Mouse (Mus musculus) embryonic stem cell, embryonic (primary cell): ENCODE measurements at regions not wholly inside any gene's neighbourhood (a gene's known extent, or its start where the extent isn't known, plus 50 kb on each side); places are given as distances from the start of the nearest gene placed in this dataset.

Experiments
- CTCF ChIA-PET, 4 experiments: fragments of 300-600 bp in 2 of 4; fragments of 350-600 bp in 2 of 4; sonication (Branson Sonifier 250); formaldehyde crosslinking; loops; one replicate each; lab custom pipeline; 2022; ENCODE audit warnings: inconsistent platforms in 2 of 4; lab: Charles Lee
- POLR2A ChIA-PET, 4 experiments: fragments of 300-600 bp in 2 of 4; fragments of 350-600 bp in 2 of 4; sonication (Branson Sonifier 250); formaldehyde crosslinking; loops; one replicate each; lab custom pipeline; 2022; ENCODE audit warnings: antibody characterized with exemption in 4 of 4, inconsistent platforms in 1 of 4; lab: Charles Lee

- POLR2A ChIA-PET = interaction anchor here in 1 of 4 experiments (0.6 kb wide), 1 partner anchor 45 kb away, joined by 3 read pairs; no protein-coding TSS in a partner anchor
- CTCF ChIA-PET = no interaction called here
These were observed 79.6 kb upstream of the Cd93 start for GRCm38 (mm10) chr2:148522936-148523335.

- ChIA-PET CTCF (no interaction called here), POLR2A (interaction anchor here in 1 of 4 experiments (0.6 kb wide), 1 partner anchor 44 kb away, joined by 3 read pairs; no protein-coding TSS in a partner anchor)
These were observed 78.7 kb upstream of the Cd93 start for GRCm38 (mm10) chr2:148521966-148522575.

GRCm38 (mm10) chr2:148520291-148520690 lies 76.9 kb upstream of the Cd93 start:
- ChIA-PET CTCF (no interaction called here), POLR2A (no interaction called here)

- POLR2A ChIA-PET = no interaction called here
- CTCF ChIA-PET = no interaction called here
These were observed 76.4 kb upstream of the Cd93 start for GRCm38 (mm10) chr2:148519689-148520290.

- ChIA-PET CTCF (no interaction called here), POLR2A (no interaction called here)
These were observed 74.5 kb upstream of the Cd93 start for GRCm38 (mm10) chr2:148517906-148518305.

GRCm38 (mm10) chr2:148510008-148510681 lies 66.8 kb upstream of the Cd93 start:
- CTCF ChIA-PET = interaction anchor here in 1 of 4 experiments (0.6 kb wide), 1 partner anchor 234 kb away, joined by 4 read pairs; no protein-coding TSS in a partner anchor
- POLR2A ChIA-PET = interaction anchor here in 1 of 4 experiments (1.0 kb wide), 1 partner anchor 11 kb away, joined by 4 read pairs; no protein-coding TSS in a partner anchor

GRCm38 (mm10) chr2:148509357-148509756 lies 66.0 kb upstream of the Cd93 start:
- ChIA-PET CTCF (no interaction called here), POLR2A (interaction anchor here in 1 of 4 experiments (1.0 kb wide), 1 partner anchor 10 kb away, joined by 4 read pairs; no protein-coding TSS in a partner anchor)

GRCm38 (mm10) chr2:148507523-148507922 lies 64.2 kb upstream of the Cd93 start:
- POLR2A ChIA-PET = no interaction called here
- CTCF ChIA-PET = no interaction called here

GRCm38 (mm10) chr2:148506966-148507365 lies 63.6 kb upstream of the Cd93 start:
- ChIA-PET CTCF (no interaction called here), POLR2A (no interaction called here)

- ChIA-PET CTCF (interaction anchor here in 1 of 4 experiments (0.6 kb wide), 1 partner anchor 21 kb away, joined by 4 read pairs; no protein-coding TSS in a partner anchor), POLR2A (no interaction called here)
These were observed 62.3 kb upstream of the Cd93 start for GRCm38 (mm10) chr2:148505651-148506050.

- CTCF ChIA-PET = no interaction called here
These were observed 59.9 kb upstream of the Cd93 start for GRCm38 (mm10) chr2:148503143-148503854.

GRCm38 (mm10) chr2:148502321-148502720 lies 59.0 kb upstream of the Cd93 start:
- CTCF ChIA-PET = no interaction called here
- POLR2A ChIA-PET = no interaction called here

More at GRCm38 (mm10) chr2:148503143-148503854, 59.9 kb upstream of the Cd93 start:
- POLR2A ChIA-PET = no interaction called here

GRCm38 (mm10) chr2:148500235-148500936 lies 57.0 kb upstream of the Cd93 start:
- ChIA-PET CTCF (interaction anchor here in 1 of 4 experiments (0.5 kb wide), 1 partner anchor 159 kb away, joined by 7 read pairs; no protein-coding TSS in a partner anchor), POLR2A (no interaction called here)

GRCm38 (mm10) chr2:148497452-148498302 lies 54.3 kb upstream of the Cd93 start:
- POLR2A ChIA-PET = no interaction called here
- CTCF ChIA-PET = no interaction called here

- ChIA-PET CTCF (no interaction called here), POLR2A (no interaction called here)
These were observed 53.0 kb upstream of the Cd93 start for GRCm38 (mm10) chr2:148496151-148497040.

GRCm38 (mm10) chr2:148495485-148495884 lies 52.1 kb upstream of the Cd93 start:
- ChIA-PET CTCF (no interaction called here), POLR2A (no interaction called here)

- ChIA-PET POLR2A (no interaction called here), CTCF (no interaction called here)
These were observed 49.9 kb upstream of the Cd93 start for GRCm38 (mm10) chr2:148493281-148493680.
